Mouse (Mus musculus) kidney, adult 2 months (tissue): Measurements from ENCODE around the gene Khdrbs2. TPM values are rescaled to one million over a fixed set of nuclear protein-coding genes. Genes with fewer than 3 reads are reported as not detected.
"Not testable (repeated sequence)": the region's sequence is repeated elsewhere in the genome, so short reads cannot be mapped to it uniquely, and the experiment has no call there.

Experiments used
- DNase-seq: peaks from one replicate; pipeline ENCODE4 v3.0.0; 2021
- H3K27ac ChIP-seq: fragments of 200-500 bp; 2 replicates; pipeline ENCODE4 v1.5.1; 2012; ENCODE audit warnings: low read depth, low read length, control low read depth, inconsistent platforms; ENCODE audit not compliant: insufficient read depth
- H3K27me3 ChIP-seq: fragments of 200-500 bp; replicated peaks from 2 replicates; pipeline ENCODE4 v1.6.1; 2012; ENCODE audit warnings: mild to moderate bottlenecking, moderate library complexity, low read length, inconsistent platforms; ENCODE audit not compliant: control insufficient read depth, insufficient read depth
- H3K36me3 ChIP-seq: fragments of 200-500 bp; 2 replicates; pipeline ENCODE4 v1.6.1; 2012; ENCODE audit warnings: mild to moderate bottlenecking, moderate library complexity, low read length, inconsistent platforms; ENCODE audit not compliant: control insufficient read depth, insufficient read depth
- H3K4me1 ChIP-seq: fragments of 200-500 bp; 2 replicates; pipeline ENCODE4 v1.6.1; 2011; ENCODE audit warnings: low read length; ENCODE audit not compliant: control insufficient read depth, insufficient read depth
- H3K4me3 ChIP-seq: fragments of 200-500 bp; 2 replicates; pipeline ENCODE4 v1.5.1; 2011; ENCODE audit warnings: mild to moderate bottlenecking, low read depth, low read length, control low read depth; ENCODE audit not compliant: insufficient read depth
- CTCF ChIP-seq: fragments of 200-500 bp; conservative IDR thresholded peaks from 2 replicates; pipeline ENCODE4 v1.5.1; 2011; ENCODE audit warnings: low read depth, mild to moderate bottlenecking, control low read depth, low read length, moderate library complexity, mixed read lengths; ENCODE audit not compliant: insufficient read depth, insufficient read length
- POLR2A ChIP-seq: fragments of 200-500 bp; IDR thresholded peaks from one replicate; pipeline ENCODE4 v1.6.1; 2011; ENCODE audit warnings: low read depth, low read length, control low read depth
- WGBS: fragments of 180-500 bp; shearing (Covaris S2); methylation state at CpG from one replicate; pipeline ENCODE4 v1.1.7; 2018; 5-methylcytosine and 5-hydroxymethylcytosine counted together
- polyA plus RNA-seq: library from polyadenylated mRNA; depleted of rRNA; stranded (reverse); fragments of >200 nt; gene quantifications from 2 replicates; pipeline ENCODE4 v1.2.3, GENCODE M21; 2012

Gene Khdrbs2
- polyA plus RNA-seq, 1 experiment: 0.03 TPM

DNA sequence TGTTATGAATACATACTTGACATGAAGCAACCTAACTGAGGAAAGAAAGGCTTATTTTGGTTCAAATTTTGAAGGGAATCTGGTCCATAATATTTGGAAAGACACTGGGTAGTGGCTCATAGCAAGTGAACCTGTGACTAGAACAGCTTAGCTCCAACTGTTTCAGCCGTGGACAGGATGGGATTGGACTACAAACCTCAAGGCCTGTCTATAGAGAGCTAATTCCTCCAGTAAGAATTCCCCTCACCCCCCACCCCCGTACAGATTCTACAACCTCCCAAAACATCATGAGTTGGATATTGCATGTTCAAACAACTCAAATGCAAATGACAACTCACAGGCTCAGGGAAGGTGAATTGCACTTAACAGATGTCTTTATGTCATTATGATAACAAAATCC lies 298.5 kb downstream of the Khdrbs2 start:
- no peaks in the 10 kb centered on the region for H3K36me3 ChIP-seq
- no peak for TF ChIP-seq POLR2A
- no peak for TF ChIP-seq CTCF
- H3K4me3 ChIP-seq: no peak overlapping the region
- DNase-seq: no peak
- 71% methylated on average over 2 of the region's 2 CpGs for WGBS
- no peak overlapping the region for H3K27ac ChIP-seq
- no peaks in the 10 kb centered on the region for H3K4me1 ChIP-seq
- no peaks in the 10 kb centered on the region for H3K27me3 ChIP-seq

DNA sequence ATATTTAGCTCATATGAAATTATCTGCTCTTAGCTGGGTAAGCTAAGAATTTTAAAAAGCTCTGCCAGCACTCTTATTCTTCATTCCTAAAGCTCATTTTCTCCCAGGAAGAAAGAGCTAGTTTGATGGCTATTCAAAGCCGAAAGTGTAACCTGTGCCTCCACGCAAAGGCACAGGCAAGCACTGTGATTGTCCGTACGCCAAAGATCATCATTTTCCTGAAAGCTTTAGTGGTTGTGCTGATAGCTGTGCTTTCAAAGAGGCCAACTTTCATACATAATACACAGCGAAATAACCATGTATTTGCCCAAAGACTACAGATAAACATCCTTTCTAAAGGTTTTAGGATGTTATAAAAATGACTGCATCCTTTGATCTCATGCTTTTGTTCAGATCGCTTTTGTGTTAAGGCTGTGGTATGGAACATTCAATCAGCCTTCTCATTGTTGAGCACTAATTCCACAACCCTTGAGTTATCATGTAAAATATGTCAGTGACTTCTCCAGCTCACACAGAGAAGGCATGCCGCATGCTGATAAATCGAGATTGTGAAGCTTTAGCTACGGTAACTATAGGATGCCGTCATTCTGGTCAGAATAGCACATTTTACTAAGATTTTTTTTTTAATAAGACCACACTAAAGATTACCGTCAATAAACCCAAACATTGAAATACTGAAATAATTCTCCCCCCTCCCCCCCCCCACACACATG lies 299.1 kb downstream of the Khdrbs2 start:
- no peak overlapping the region for H3K4me3 ChIP-seq
- no peak for TF ChIP-seq POLR2A
- 89% methylated on average over 11 of the region's 11 CpGs for WGBS
- no peak for DNase-seq
- no peaks in the 10 kb centered on the region for H3K27me3 ChIP-seq
- H3K27ac ChIP-seq: no peak overlapping the region
- H3K4me1 ChIP-seq: no peaks in the 10 kb centered on the region
- no peaks in the 10 kb centered on the region for H3K36me3 ChIP-seq

DNA sequence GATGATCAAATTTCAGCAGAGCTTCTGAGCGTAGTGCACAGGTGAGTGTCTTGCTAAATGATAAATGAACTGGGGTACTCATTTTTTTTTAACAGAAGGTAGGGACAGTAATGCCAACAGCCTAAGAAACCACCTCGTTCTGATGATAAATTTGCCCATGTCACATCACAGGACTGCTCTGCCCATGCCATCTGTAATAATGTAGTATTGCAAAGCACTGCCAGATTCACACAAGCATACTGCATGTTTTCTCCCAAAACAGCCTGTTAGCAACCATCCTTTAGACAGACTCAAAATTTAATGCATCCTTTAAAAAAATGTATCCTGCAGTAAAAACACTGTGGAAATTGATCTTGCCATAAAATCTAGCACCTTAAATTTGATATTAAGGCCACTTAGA lies 315.4 kb downstream of the Khdrbs2 start:
- Histone ChIP-seq H3K4me1 (no peaks in the 10 kb centered on the region), H3K27me3 (no peaks in the 10 kb centered on the region), H3K36me3 (no peaks in the 10 kb centered on the region), H3K27ac (no peak overlapping the region), H3K4me3 (no peak overlapping the region)
- WGBS: 61% methylated on average over 2 of the region's 2 CpGs
- no peak for TF ChIP-seq CTCF
- TF ChIP-seq POLR2A: no peak
- no peak for DNase-seq

DNA sequence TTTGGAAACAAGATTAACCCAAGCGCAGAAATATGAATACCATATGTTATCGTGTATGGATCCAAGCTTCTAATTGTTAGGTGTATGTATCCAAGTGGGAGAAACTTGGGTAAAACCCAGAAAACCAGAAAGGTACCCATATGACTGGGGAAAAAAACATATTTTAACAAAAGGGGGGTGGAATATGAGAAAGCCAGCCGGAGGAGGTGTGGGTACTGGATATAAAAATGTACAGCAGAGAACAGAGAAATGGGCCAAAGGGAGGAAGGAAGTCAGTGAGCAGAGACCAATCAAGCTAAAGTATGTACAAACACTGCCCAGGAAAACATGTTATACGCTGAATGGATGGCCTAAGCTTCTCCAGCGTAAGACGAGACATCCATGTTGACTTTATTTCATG lies 330.9 kb downstream of the Khdrbs2 start:
- Histone ChIP-seq H3K4me3 (no peak overlapping the region), H3K27ac (no peak overlapping the region), H3K36me3 (no peaks in the 10 kb centered on the region), H3K27me3 (no peaks in the 10 kb centered on the region), H3K4me1 (no peaks in the 10 kb centered on the region)
- WGBS: 90% methylated on average over 6 of the region's 6 CpGs
- TF ChIP-seq POLR2A: no peak
- TF ChIP-seq CTCF: no peak
- DNase-seq: no peak

DNA sequence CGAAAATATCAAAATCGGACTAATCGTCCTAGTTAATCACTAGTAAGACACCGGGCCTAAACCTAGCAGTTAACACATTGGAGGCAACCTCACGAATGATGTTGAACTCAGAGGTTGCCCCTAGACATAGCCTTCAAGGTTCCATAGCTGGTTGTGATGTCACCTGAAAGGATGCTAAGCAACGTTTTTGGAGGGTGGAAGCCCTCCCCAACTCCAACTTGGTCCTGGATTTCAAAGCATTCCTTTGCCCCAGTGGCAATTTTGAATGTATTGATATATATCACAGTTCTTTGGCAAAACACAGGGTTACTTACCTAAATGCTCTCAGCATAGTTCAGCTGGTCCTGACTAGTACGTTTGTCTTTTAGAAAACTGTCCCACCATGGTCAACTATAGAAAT lies 374.7 kb downstream of the Khdrbs2 start, which contains the start of gene Gm5415:
Gene Gm5415 (minus strand): TSS at position 101 of the 400 bp plus-strand sequence.
- not testable (repeated sequence) for H3K4me1 ChIP-seq, H3K4me3 ChIP-seq, H3K27me3 ChIP-seq, DNase-seq, H3K36me3 ChIP-seq, H3K27ac ChIP-seq
- 67% methylated on average over 2 of the region's 7 CpGs for WGBS

DNA sequence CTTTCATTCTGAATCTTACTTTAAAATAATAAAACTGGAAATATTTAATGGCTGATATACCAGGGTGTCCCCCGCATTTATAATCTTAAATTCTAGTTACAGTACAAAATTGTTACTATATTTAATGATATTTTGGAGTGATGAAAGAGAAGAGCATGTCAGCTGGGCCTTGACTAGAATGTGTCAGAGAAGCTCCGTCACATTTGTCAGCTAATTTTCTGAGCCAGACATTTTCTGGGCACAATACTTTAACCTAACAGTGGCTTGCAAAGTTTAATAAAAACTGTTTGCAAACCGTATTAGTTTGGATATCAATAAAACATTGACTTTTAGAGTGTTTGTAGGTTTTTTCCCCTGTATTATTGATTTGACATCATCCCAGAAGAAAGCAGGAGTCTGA lies 380.9 kb downstream of the Khdrbs2 start:
- H3K4me3 ChIP-seq: no peak overlapping the region
- no peak for DNase-seq
- H3K27me3 ChIP-seq: no peaks in the 10 kb centered on the region
- H3K36me3 ChIP-seq: no peaks in the 10 kb centered on the region
- WGBS: 86% methylated on average over 3 of the region's 3 CpGs
- no peaks in the 10 kb centered on the region for H3K4me1 ChIP-seq
- TF ChIP-seq POLR2A (no peak), CTCF (no peak)
- H3K27ac ChIP-seq: no peak overlapping the region

DNA sequence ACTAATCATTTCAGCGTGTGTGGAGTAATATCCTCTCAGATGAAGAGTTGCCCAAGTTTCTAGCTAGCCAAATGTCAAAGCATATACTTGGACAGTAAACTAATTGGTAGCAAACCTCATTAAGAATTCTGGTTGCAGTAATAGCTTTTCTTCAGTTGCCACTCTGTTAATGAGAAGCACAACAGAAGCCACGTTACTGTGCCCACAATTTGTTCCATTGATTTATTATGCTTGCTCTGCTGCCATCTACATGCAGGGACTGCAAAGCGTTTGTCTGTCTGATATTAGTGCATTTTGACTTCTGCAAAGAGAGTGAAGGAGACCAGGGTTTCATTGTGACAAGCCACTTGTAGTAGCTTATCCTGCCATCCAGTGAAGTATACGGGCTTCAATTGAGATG lies 381.4 kb downstream of the Khdrbs2 start:
- Histone ChIP-seq H3K4me1 (no peaks in the 10 kb centered on the region), H3K27me3 (no peaks in the 10 kb centered on the region), H3K27ac (no peak overlapping the region), H3K4me3 (no peak overlapping the region), H3K36me3 (no peaks in the 10 kb centered on the region)
- peak; percentile 4 for DNase-seq
- TF ChIP-seq CTCF (no peak), POLR2A (no peak)
- 43% methylated on average over 4 of the region's 4 CpGs for WGBS

DNA sequence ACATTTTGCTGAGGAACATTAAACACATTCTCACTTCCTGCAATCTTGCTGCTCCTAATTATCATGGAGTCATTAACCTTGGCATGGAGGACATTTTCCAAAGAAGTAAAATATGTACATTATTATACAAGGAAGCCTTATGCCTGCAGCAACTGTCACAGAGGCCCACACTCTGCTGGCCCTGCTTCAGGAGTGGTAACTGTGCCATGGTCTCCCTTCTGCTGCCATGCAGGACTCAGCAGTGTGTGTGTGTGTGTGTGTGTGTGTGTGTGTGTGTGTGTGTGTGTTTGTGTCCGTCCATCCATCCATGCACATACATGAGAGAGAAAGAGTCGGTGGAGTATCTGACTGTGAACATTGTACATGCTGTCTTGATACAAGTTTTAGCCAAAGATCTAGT lies 396.4 kb downstream of the Khdrbs2 start:
- no peaks in the 10 kb centered on the region for H3K27me3 ChIP-seq
- TF ChIP-seq POLR2A (no peak), CTCF (no peak)
- H3K36me3 ChIP-seq: no peaks in the 10 kb centered on the region
- H3K27ac ChIP-seq: no peak overlapping the region
- no peaks in the 10 kb centered on the region for H3K4me1 ChIP-seq
- DNase-seq: no peak
- WGBS: 82% methylated on average over 2 of the region's 2 CpGs
- no peak overlapping the region for H3K4me3 ChIP-seq
